Mouse (Mus musculus) right cerebral cortex, postnatal 36 days (tissue): ENCODE data around the gene Olfr808.

Source experiments
- DNase-seq, 2 experiments: peaks; one replicate each; pipeline ENCODE4 v3.0.0; 2022; ENCODE audit warnings: low spot score in 2 of 2, mixed read lengths in 1 of 2

Gene Olfr808

DNA sequence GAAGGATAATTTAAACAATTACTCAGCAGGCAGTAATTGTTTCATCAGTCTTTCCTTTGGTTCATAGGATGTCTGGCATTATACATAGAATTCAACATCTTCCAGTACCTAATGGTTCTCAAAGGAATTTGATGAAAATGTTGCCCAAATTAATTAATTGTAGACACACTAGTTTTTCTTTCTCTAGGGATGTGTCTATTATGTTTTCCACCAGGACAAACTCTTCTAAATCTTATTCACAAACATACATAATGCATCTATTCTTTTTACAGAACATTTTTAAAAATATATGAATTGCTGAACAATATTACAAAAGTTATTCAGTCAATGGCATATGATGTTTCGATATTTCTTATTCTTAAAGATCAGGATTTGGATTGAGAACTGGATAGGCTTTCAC is at the start of gene Olfr808:
Olfr808 (plus strand) TSS at position 301 of the 400 bp plus-strand sequence.
- DNase-seq: no peak

DNA sequence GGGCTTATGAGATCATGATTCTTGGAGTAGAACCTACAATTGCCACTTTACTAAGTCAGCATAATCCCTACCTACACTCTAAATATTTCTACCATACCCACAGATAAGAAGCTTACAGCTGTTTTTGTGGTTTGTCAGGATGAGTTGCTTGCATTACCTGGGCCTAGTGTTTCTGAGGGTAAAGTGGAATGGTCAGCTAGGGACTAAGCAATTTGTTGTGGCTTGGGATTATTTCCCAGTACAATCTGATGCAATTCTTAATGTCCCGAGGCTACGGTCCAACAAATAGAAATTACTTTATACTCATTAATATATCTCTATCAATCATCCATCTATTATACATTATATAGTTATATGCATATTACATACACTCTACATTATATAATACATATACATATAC is 36.0 kb upstream of the Olfr808 start, which contains the start of gene Olfr805:
Olfr805 (minus strand) TSS at position 101 of the 400 bp plus-strand sequence.
- no peak for DNase-seq

DNA sequence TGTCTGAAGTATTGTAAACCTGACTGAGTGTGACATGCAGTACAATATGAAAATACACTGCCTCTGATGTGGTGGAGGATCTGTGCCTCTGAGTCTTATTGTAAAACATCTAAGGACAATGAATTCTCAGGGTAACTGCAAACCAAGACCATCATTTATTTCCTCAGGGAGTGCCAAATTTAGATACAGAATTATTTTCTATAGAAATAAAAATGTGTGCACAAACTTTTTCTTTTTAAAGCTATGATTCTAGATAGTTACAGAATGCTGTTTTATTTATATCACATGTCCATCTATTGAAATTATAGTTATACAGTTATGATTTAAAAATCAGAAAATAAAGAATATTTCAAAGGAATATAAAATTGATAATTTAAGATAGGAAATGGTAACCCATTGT is 23.5 kb upstream of the Olfr808 start, which contains the start of gene Olfr806:
Olfr806 (minus strand) TSS at position 101 of the 400 bp plus-strand sequence.
- no peak for DNase-seq

DNA sequence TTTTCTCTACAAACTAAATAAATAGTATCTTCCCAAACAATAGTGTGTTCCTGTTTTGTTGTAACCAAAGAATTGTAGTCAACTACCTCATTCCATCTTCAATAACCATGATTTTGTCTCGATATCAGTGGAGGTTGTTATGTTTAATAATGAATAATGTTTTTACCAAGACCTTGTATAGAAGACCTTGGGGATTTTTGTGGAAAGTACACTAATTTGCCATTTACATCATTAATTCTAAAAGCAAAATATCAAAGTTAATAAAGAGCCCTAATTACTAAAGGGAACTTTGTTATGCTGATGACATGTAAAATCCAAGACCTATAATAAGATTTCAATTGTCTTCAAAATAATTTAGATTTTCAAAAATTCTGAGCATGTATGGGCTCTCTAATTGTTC is 7.6 kb upstream of the Olfr808 start, which contains the start of gene Olfr807:
Olfr807 (minus strand) TSS at position 101 of the 400 bp plus-strand sequence.
- DNase-seq: no peak

DNA sequence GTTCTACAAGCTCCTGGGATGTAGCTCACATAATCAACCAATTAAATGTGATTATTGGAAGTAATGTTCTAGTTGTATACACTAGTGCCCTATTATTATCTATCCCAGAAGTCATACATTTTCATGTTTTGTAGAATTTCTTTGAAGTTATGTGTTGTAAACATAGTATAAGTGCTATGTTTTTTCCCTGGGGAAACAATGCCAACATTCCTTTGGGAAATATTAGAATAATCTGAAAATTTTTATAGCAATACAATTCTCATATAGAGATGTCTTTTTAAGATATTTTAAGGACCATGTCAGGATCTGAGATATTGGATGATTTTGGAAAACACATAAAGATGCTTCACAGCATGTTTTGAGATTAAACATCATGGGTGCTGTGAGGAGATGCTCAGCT is 9.1 kb downstream of the Olfr808 start, which contains the start of gene Olfr809:
Olfr809 (plus strand) TSS at position 301 of the 400 bp plus-strand sequence.
- no peak for DNase-seq

DNA sequence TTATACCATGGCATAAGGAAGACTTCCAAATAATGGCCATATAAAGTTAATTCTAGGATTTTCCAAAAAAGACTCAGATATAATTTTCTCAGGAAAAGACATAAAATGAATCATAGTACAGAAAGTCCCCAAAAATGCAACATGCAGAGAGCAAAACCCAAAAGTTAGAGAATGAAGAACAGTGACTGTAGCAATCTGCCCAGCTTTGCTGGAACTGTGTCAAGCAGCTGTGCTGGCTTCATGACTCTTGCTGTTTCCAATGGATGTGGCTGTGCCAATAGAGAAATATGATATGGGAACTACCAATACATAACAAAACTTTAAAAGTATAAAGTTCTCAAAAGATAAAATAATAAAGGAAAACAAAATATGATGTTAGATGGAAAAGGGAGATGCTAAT is 12.8 kb downstream of the Olfr808 start:
- no peak for DNase-seq

DNA sequence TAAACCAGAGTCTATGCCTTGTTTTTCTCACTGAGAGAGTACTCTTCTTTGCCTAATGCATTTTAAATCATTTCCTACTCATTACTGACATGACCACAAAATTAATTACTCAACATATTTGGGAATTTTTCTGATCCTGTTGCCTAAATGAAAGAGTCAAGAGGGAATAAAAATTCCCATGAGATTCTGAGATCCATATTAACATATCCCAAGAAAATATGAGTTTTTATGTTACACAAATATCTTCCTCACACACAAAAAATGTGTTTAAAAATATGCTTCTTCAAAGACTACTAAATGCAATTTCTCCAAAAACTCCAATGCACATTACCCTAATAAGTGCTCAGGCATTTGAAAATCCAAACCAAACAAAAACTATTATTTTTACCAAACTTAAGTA is 29.5 kb downstream of the Olfr808 start, which contains the start of gene Olfr810:
Olfr810 (minus strand) TSS at position 101 of the 400 bp plus-strand sequence.
- DNase-seq: no peak

DNA sequence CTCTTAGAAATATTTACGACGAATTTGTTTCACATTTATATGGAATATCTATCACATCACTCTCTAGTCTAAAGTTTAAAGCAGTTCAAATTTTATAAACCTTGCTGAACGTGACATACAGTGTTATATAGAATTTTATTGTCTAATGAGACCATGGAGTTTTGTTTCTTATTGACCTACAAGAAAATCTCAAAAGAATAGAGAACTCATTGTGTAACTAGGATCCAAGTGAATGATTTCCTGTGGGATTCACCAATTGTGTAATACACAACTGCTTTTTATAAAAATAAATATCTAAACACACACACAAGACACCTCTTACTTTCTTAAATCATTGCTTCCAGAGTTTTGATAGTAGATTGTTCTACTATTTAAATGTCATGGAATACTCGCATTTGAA is 39.0 kb downstream of the Olfr808 start, which contains the start of gene Olfr811:
Olfr811 (minus strand) TSS at position 101 of the 400 bp plus-strand sequence.
- no peak for DNase-seq
